Mouse (Mus musculus) brain, embryonic 14.5 days (tissue): Measurements from ENCODE around the gene Cdc42.

Experiments
- CTCF ChIP-seq: fragments of 200-500 bp; IDR thresholded peaks from 2 replicates; pipeline ENCODE4 v1.5.1; 2012; ENCODE audit warnings: inconsistent platforms, mild to moderate bottlenecking, moderate library complexity, borderline replicate concordance; ENCODE audit not compliant: insufficient read depth, insufficient read length; ENCODE audit errors: extremely low read depth
- POLR2A ChIP-seq: fragments of 200-500 bp; IDR thresholded peaks from 2 replicates; pipeline ENCODE4 v1.6.1; 2012; ENCODE audit warnings: mild to moderate bottlenecking, inconsistent platforms, borderline replicate concordance; ENCODE audit not compliant: poor library complexity, insufficient read depth, insufficient read length, severe bottlenecking; ENCODE audit errors: extremely low read depth

- TF ChIP-seq CTCF = no peak
- no peak for TF ChIP-seq POLR2A
Measured at GRCm38 (mm10) chr4:137392874-137393273, 35.4 kb upstream of the Cdc42 start.
